Mouse (Mus musculus) forebrain, embryonic 10.5 days (tissue): Measurements from ENCODE around the gene Gcnt7. TPM values are rescaled to one million over a fixed set of nuclear protein-coding genes. Genes with fewer than 3 reads are reported as not detected.

Source experiments
- DNase-seq: peaks from one replicate; pipeline ENCODE4 v3.0.0-alpha.2; 2017; ENCODE audit warnings: low spot score; ENCODE audit errors: extremely low spot score
- H3K27ac ChIP-seq: fragments of 300-500 bp; sonication (generic); 2 replicates; pipeline ENCODE4 v1.5.1; 2016; ENCODE audit warnings: mild to moderate bottlenecking
- H3K27me3 ChIP-seq: fragments of 300-500 bp; sonication (generic); 2 replicates; pipeline ENCODE4 v1.6.1; 2016; ENCODE audit warnings: mild to moderate bottlenecking; ENCODE audit not compliant: poor library complexity, severe bottlenecking
- H3K36me3 ChIP-seq: fragments of 300-500 bp; sonication (generic); replicated peaks from 2 replicates; pipeline ENCODE4 v1.6.1; 2016; ENCODE audit warnings: mild to moderate bottlenecking, moderate library complexity
- H3K4me1 ChIP-seq: fragments of 300-500 bp; sonication (generic); 2 replicates; pipeline ENCODE4 v1.6.1; 2016
- H3K4me3 ChIP-seq: fragments of 300-500 bp; sonication (generic); 2 replicates; pipeline ENCODE4 v1.5.1; 2016; ENCODE audit warnings: mild to moderate bottlenecking, moderate library complexity
- H3K9me3 ChIP-seq: fragments of 300-500 bp; sonication (generic); 2 replicates; pipeline ENCODE4 v1.6.1; 2016; ENCODE audit warnings: mild to moderate bottlenecking, moderate library complexity
- WGBS: fragments of 180-500 bp; shearing (Covaris S2); methylation state at CpG from one replicate; pipeline ENCODE4 v1.1.7; 2016; 5-methylcytosine and 5-hydroxymethylcytosine counted together
- polyA plus RNA-seq: library from polyadenylated mRNA; unstranded; fragments of >200 nt; fragmentation: Nextera tagmentation; extraction: Ambion mirVana; gene quantifications from 2 replicates; pipeline ENCODE4 v1.2.1, GENCODE M21; 2016

Gene Gcnt7
- polyA plus RNA-seq, 1 experiment from 2014 or later, result 1.6 TPM

- Histone ChIP-seq H3K4me1 (peaks cover 13% of the 10 kb centered on the region), H3K9me3 (no peaks in the 10 kb centered on the region), H3K4me3 (no peak overlapping the region), H3K27me3 (0 out of 2 replicates have a peak, but pooled peaks cover 8% of the 10 kb centered on the region), H3K27ac (no peak overlapping the region), H3K36me3 (no peaks in the 10 kb centered on the region)
- WGBS, result 51% methylated on average over 3 of the region's 3 CpGs
- no peak for DNase-seq
Measured at GRCm38 (mm10) chr2:172477350-172477749, 19.0 kb upstream of the Gcnt7 start.

DNA sequence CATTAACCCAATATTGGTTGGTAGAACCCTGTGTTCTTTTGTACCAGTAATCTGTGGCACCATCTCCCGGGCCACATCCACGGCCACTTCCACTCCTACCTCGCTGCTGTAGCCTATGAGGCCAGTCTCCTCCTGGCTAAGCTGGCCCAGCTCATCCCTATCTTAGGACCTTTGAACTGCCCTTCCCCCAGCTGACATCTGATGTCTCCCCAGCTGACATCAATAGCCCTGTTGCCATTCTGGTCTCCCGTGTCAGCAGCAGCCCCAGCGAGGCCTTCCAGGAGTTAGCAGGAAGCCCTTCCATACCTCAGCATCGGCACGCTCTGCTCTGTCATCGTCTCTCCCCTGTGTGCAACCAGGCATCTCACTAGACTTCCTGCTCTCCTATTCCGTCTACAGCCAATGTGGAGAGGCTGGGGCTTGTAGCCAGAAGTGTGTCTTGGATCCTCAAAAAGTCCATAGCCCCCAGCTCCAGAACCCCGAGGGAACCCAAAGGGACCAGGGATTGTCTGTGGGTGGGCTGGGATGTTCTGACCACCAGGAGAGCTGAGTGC lies 18.4 kb upstream of the Gcnt7 start:
- Histone ChIP-seq H3K27me3 (0 out of 2 replicates have a peak, but pooled peaks cover 8% of the 10 kb centered on the region), H3K4me1 (peaks cover 13% of the 10 kb centered on the region), H3K27ac (no peak overlapping the region), H3K36me3 (no peaks in the 10 kb centered on the region), H3K4me3 (no peak overlapping the region), H3K9me3 (no peaks in the 10 kb centered on the region)
- DNase-seq, result no peak
- 39% methylated on average over 10 of the region's 10 CpGs for WGBS

DNA sequence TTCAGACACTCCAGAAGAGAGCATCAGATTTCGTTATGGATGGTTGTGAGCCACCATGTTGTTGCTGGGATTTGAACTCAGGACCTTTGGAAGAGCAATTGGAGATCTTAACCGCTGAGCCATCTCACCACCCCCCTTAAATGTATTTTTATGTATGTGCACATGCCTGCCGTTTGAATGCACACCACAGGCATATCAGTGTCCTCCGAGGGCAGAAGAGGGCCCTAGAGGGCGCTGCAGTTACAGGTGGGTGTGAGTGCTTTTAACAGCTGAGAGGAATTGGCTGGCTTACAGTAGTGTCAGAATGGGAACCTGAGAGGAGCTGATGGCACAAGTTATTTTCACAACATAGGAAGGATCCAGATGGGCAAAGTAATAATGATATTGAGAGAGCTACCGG lies 16.6 kb upstream of the Gcnt7 start:
- Histone ChIP-seq H3K36me3 (peaks cover 5% of the 10 kb centered on the region), H3K9me3 (no peaks in the 10 kb centered on the region), H3K4me1 (peaks cover 13% of the 10 kb centered on the region), H3K4me3 (no peak overlapping the region), H3K27ac (no peak overlapping the region), H3K27me3 (0 out of 2 replicates have a peak, but pooled peaks cover 8% of the 10 kb centered on the region)
- WGBS, result 31% methylated on average over 6 of the region's 6 CpGs
- no peak for DNase-seq

DNA sequence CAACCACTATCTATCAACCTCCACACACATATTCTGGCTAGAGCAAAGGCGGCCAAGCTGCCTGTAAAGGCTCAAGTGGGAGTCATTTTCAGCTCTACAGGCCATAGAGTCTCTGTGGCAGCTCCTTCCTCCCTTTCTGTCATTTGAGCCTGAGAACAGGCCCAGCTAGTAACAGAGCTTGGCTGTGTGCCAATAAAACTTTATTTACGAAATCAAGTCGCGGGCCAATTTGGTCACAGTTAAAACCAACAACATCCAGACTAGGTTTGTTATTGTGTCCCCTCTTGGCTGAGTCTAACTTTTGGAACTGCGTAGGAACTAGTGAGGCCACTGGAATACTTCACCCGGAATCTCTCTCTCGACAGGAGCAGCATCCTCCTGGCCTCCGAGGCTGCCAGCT lies 15.2 kb upstream of the Gcnt7 start:
- no peak for DNase-seq
- H3K9me3 ChIP-seq, result no peaks in the 10 kb centered on the region
- peaks cover 19% of the 10 kb centered on the region for H3K4me1 ChIP-seq
- peaks cover 19% of the 10 kb centered on the region for H3K36me3 ChIP-seq
- 88% methylated on average over 8 of the region's 8 CpGs for WGBS
- no peak overlapping the region for H3K27ac ChIP-seq
- H3K27me3 ChIP-seq, result 0 out of 2 replicates have a peak, but pooled peaks cover 8% of the 10 kb centered on the region
- no peak overlapping the region for H3K4me3 ChIP-seq

- Histone ChIP-seq H3K4me3 (no peak within 1 kb of the TSS), H3K9me3 (no peaks in the 10 kb centered on the region), H3K4me1 (peaks cover 26% of the 10 kb centered on the region), H3K36me3 (peaks cover 31% of the 10 kb centered on the region), H3K27ac (no peak within 1 kb of the TSS), H3K27me3 (0 out of 2 replicates have a peak, but pooled peaks cover 8% of the 10 kb centered on the region)
- DNase-seq, result no peak
- 85% methylated on average over 11 of the region's 11 CpGs for WGBS
Measured at GRCm38 (mm10) chr2:172472318-172472717, 13.9 kb upstream of the Gcnt7 start, which contains the start of gene Fam209. Fam209 (plus strand) TSS chr2:172472520.

DNA sequence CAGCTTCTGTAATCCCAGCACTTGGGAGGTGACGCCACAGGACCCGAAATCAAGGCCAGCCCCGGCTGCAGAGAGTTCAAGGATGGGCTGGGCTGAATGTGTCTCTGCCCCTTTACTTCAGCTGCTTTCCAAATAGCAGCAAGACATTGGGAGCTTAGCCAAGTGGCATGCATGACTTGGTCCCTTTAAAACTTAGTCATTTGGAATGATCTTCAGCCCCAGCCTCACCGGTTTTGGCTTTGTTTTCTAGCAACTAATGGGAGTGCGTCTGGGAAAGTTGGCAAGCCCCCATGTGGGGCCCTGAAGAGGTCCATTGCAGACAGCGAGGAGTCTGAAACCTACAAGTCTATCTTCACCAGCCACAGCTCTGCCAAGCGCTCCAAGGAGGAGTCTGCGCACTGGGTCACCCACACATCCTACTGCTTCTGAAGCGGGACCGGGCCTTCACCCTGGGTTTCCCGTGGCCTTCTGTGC lies 10.0 kb upstream of the Gcnt7 start:
- no peaks in the 10 kb centered on the region for H3K9me3 ChIP-seq
- no peak overlapping the region; the same call in 1 of the 2 replicates for H3K4me3 ChIP-seq
- H3K4me1 ChIP-seq, result peaks cover 18% of the 10 kb centered on the region
- peak overlapping the region; percentile 79 for H3K27ac ChIP-seq
- DNase-seq, result no peak
- H3K36me3 ChIP-seq, result peaks cover 68% of the 10 kb centered on the region
- WGBS, result 64% methylated on average over 11 of the region's 11 CpGs
- H3K27me3 ChIP-seq, result no peaks in the 10 kb centered on the region

- 96% methylated on average over 5 of the region's 5 CpGs for WGBS
- no peak overlapping the region for H3K27ac ChIP-seq
- peaks cover 18% of the 10 kb centered on the region for H3K4me1 ChIP-seq
- H3K9me3 ChIP-seq, result no peaks in the 10 kb centered on the region
- DNase-seq, result no peak
- H3K27me3 ChIP-seq, result no peaks in the 10 kb centered on the region
- peaks cover 78% of the 10 kb centered on the region for H3K36me3 ChIP-seq
- H3K4me3 ChIP-seq, result no peak overlapping the region
Measured at GRCm38 (mm10) chr2:172467206-172467605, 8.8 kb upstream of the Gcnt7 start.

GRCm38 (mm10) chr2:172466427-172467132 lies 8.2 kb upstream of the Gcnt7 start:
- DNase-seq, result no peak
- H3K27me3 ChIP-seq, result no peaks in the 10 kb centered on the region
- no peak overlapping the region for H3K27ac ChIP-seq
- peaks cover 18% of the 10 kb centered on the region for H3K4me1 ChIP-seq
- 88% methylated on average over 11 of the region's 11 CpGs for WGBS
- H3K36me3 ChIP-seq, result peaks cover 83% of the 10 kb centered on the region
- no peak overlapping the region for H3K4me3 ChIP-seq
- no peaks in the 10 kb centered on the region for H3K9me3 ChIP-seq

DNA sequence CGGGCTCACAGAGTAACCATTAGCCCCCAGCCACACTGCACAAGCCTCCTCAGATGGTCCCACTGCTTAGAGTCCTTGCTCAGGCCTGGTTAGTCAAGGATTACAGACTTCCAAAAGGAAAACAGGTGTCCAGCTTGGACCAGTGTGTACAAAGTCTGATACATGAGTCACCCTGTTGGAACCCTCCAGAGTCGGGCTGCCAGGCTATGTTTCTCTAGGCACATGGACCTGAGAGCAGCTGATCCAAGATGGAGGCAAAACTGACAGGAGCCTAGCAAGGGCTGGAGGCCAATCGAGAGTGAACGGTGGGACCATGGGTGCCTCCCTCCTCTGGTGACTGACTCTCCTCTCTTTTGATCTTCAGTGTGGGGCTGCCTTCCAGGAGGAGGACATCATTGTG lies 4.4 kb upstream of the Gcnt7 start:
- peaks cover 74% of the 10 kb centered on the region for H3K36me3 ChIP-seq
- DNase-seq, result no peak
- no peaks in the 10 kb centered on the region for H3K9me3 ChIP-seq
- H3K27me3 ChIP-seq, result no peaks in the 10 kb centered on the region
- WGBS, result 93% methylated on average over 4 of the region's 4 CpGs
- H3K27ac ChIP-seq, result no peak overlapping the region
- H3K4me3 ChIP-seq, result no peak overlapping the region
- peaks cover 4% of the 10 kb centered on the region for H3K4me1 ChIP-seq

DNA sequence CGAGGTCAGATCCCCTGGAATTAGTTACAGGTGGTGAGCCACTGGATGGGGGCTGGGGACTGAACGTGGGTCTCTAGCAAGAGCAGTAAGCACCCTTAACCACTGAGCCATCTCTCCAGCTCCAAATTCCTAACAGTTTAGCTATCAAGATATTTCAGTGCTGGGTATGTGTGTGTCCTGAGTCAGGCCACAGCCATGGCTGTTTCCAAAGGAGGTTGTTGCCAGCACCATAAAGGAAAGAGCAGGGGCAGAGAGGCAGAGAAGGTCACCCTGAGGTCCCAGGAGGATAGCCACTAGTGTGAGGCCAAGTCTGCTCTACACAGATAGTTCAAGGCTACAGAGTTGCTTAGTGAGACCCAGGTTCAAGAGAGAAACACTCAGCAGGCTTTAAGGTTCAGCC lies 2.3 kb upstream of the Gcnt7 start:
- WGBS, result 71% methylated on average over 2 of the region's 2 CpGs
- H3K27ac ChIP-seq, result no peak overlapping the region
- H3K4me1 ChIP-seq, result 0 out of 2 replicates have a peak, but pooled peaks cover 2% of the 10 kb centered on the region
- DNase-seq, result no peak
- peaks cover 65% of the 10 kb centered on the region for H3K36me3 ChIP-seq
- no peak overlapping the region for H3K4me3 ChIP-seq
- H3K27me3 ChIP-seq, result no peaks in the 10 kb centered on the region
- no peaks in the 10 kb centered on the region for H3K9me3 ChIP-seq

GRCm38 (mm10) chr2:172452458-172452857 lies 5.9 kb downstream of the Gcnt7 start:
- Histone ChIP-seq H3K36me3 (peaks cover 79% of the 10 kb centered on the region), H3K9me3 (no peaks in the 10 kb centered on the region), H3K27me3 (no peaks in the 10 kb centered on the region), H3K4me3 (no peak overlapping the region), H3K27ac (no peak overlapping the region), H3K4me1 (0 out of 2 replicates have a peak, but pooled peaks cover 2% of the 10 kb centered on the region)
- no peak for DNase-seq
- 96% methylated on average over 10 of the region's 10 CpGs for WGBS

GRCm38 (mm10) chr2:172452031-172452430 lies 6.4 kb downstream of the Gcnt7 start:
- H3K4me1 ChIP-seq, result 0 out of 2 replicates have a peak, but pooled peaks cover 2% of the 10 kb centered on the region
- 96% methylated on average over 4 of the region's 4 CpGs for WGBS
- peaks cover 80% of the 10 kb centered on the region for H3K36me3 ChIP-seq
- H3K4me3 ChIP-seq, result no peak overlapping the region
- no peak for DNase-seq
- H3K27me3 ChIP-seq, result no peaks in the 10 kb centered on the region
- no peaks in the 10 kb centered on the region for H3K9me3 ChIP-seq
- H3K27ac ChIP-seq, result no peak overlapping the region

DNA sequence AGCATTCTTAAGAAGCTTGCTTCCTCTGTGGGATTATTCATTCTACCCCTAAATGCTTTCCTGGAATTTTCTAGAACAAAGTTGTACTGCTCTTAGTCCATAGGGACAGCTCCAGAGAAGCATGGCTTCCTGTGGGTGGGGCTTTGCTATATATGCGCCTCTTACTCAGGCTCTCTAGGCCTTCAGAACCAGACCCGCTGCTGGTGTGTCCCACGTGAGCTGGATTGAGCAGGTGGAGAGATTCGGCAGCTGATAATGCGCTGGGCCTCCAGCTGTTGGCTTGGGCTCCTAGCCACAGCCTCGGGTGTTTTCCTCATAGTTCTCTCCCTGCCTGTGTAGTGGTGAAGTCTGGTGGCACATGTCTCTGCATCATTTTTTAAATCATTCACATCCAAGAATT lies 7.8 kb downstream of the Gcnt7 start:
- Histone ChIP-seq H3K9me3 (no peaks in the 10 kb centered on the region), H3K4me3 (no peak overlapping the region), H3K27ac (no peak overlapping the region), H3K27me3 (no peaks in the 10 kb centered on the region), H3K36me3 (peaks cover 89% of the 10 kb centered on the region), H3K4me1 (no peaks in the 10 kb centered on the region)
- DNase-seq, result no peak
- 91% methylated on average over 6 of the region's 6 CpGs for WGBS
